Mouse (Mus musculus): ENCODE data around the gene Paqr3. TPM values are rescaled to one million over a fixed set of nuclear protein-coding genes. Genes with fewer than 3 reads are reported as not detected.

The Paqr3 gene
- polyA plus RNA-seq (2012; rRNA removed; ENCODE audit: low replicate concordance) = 0.44 and 0.78 TPM in 2 replicates

DNA sequence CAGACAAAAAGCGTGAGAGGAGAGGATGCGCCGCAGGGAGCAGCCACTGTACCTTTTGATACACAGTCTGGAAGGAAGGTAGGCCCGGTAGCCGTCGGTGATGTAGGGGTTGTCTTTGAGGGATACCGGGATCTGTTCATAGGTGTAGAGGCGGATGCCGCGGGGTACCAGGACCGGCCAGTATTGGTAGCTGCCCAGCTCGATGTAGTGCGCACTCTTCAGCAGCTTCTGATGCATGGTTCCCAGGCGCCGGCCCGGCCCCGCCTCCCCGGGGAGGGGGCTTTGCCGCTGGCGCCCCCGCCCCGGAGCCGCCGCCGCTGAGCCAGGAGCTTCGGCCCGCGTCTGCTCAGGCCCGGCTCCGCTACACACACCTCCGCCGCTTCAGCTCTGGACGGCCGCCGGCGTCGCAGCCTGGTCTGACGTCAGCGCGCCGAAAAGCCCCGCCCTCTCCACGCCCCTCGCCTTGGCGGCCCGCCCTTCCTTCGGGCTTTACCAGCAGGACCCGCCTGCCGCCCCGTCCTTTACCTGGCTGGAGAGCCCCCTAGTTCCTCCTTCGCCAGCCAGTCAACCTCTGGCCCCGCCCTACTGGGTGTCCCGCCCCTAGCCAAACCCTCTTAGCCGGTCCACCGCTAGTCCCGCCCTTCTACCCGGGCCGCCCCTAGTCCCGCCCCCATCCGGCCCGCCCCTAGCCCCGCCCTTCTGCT lies at the start of gene Paqr3:
Gene Paqr3 (minus strand): TSS at position 390 of the 704 bp plus-strand sequence.

Other genes starting within 250 kb of the Paqr3 start
- gene Bmp2k, start 113.9 kb downstream of the Paqr3 start, polyA plus RNA-seq (2012; rRNA removed; ENCODE audit: low replicate concordance) = 7.9 and 13.9 TPM in 2 replicates